19 mouse cellular contexts compared by ENCODE assay signal in the genomic region with DNA sequence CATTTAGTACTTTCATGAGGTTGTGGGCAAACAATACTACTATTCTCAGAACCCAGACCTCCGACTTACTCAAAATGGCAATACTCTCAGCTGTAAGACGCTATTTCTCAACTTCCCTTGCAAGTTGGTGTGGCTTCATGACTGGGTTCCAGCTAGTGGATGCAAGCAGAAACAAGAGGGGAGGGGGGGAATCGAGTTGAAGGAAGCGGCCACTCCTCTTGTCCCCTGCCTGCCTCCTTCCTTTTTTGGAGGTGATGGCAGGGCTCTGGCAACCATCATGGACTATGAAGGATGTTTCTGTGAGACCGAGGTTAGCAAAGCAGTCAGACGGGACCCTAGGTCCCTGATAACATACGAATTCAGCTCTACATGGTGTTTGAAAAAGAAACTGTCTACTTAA.
A peak's percentile ranks its signal among the peaks of the same experiment; 100 is the strongest.
DNase-seq lines count a peak whose midpoint lies in the region; ATAC-seq lines count a peak whose summit lies in the region.
"Had no signal": no experiment of that assay in that cellular context is flagged by ENCODE, and none has a peak within 500 bp of the region (broad histone marks: within the 10 kb centered on the region; RNA-seq: fewer than 3 reads in every experiment).

No protein-coding gene starts in this region.

- peak; percentile 74 for ATAC-seq in heart, embryonic 16.5 days (replicated peaks; ENCODE audit: extremely low read depth, insufficient read depth, low FRiP score)
- peak; percentile 72 for ATAC-seq in common myeloid progenitor, adult 5-6 weeks (replicated peaks; ENCODE audit: low read depth, poor library complexity, severe bottlenecking)
- ATAC-seq in limb, embryonic 13.5 days (ENCODE audit: low FRiP score, low read depth), result no peak
- peak; percentile 90 for ATAC-seq in megakaryocyte, adult 5-6 weeks (ENCODE audit: poor library complexity, severe bottlenecking)
- no peak for ATAC-seq in frontal cortex, adult (ENCODE audit: low TSS enrichment)
- ATAC-seq: intestine, postnatal 0 days; liver, embryonic 12.5 days had no signal

- no peak overlapping the region for H3K4me3 ChIP-seq in heart, embryonic 16.5 days (ENCODE audit: low read length)
- no peak overlapping the region for H3K4me3 ChIP-seq in limb, embryonic 13.5 days
- H3K4me3 ChIP-seq: embryonic facial prominence, embryonic 13.5 days; liver, embryonic 12.5 days; midbrain, embryonic 12.5 days had no signal

- peak overlapping the region; percentile 32 for H3K4me2 ChIP-seq in heart, embryonic 16.5 days (ENCODE audit: low read depth, low read length)
- H3K4me2 ChIP-seq in limb, embryonic 13.5 days (replicated peaks), result 0 out of 2 replicates have a peak overlapping the region, but pooled peaks have one; percentile 11
- H3K4me2 ChIP-seq: embryonic facial prominence, embryonic 13.5 days; hindbrain, embryonic 14.5 days; liver, embryonic 12.5 days; midbrain, embryonic 12.5 days had no signal

- H3K9me3 ChIP-seq in heart, embryonic 16.5 days (replicated peaks; ENCODE audit: control insufficient read depth, low read length), result peaks cover 3% of the 10 kb centered on the region; the same call in 1 of the 2 replicates
- no peaks in the 10 kb centered on the region for H3K9me3 ChIP-seq in limb, embryonic 13.5 days
- H3K9me3 ChIP-seq: embryonic facial prominence, embryonic 13.5 days; G1E; liver, embryonic 12.5 days; midbrain, embryonic 12.5 days had no signal

- H3K36me3 ChIP-seq in heart, embryonic 16.5 days (ENCODE audit: control insufficient read depth, insufficient read depth), result no peaks in the 10 kb centered on the region
- H3K36me3 ChIP-seq in limb, embryonic 13.5 days, result no peaks in the 10 kb centered on the region
- H3K36me3 ChIP-seq: embryonic facial prominence, embryonic 13.5 days; G1E; liver, embryonic 12.5 days; midbrain, embryonic 12.5 days had no signal

- no peak for DNase-seq in heart, adult 11 months
- no peak for DNase-seq in urinary bladder, postnatal 36 days (ENCODE audit: low spot score in 2 of 2)
- DNase-seq: adrenal gland, adult 8-10 months; cerebellum, adult 2 months; gastrocnemius, postnatal 36 days; kidney, postnatal 10 days; layer of hippocampus, adult 9-11 months; thymus, adult 18-20 months had no signal

- no peaks in the 10 kb centered on the region for H3K27me3 ChIP-seq in heart, embryonic 16.5 days (ENCODE audit: control insufficient read depth, insufficient read depth, low read length)
- no peaks in the 10 kb centered on the region for H3K27me3 ChIP-seq in limb, embryonic 13.5 days
- H3K27me3 ChIP-seq: embryonic facial prominence, embryonic 13.5 days; liver, embryonic 12.5 days; midbrain, embryonic 12.5 days had no signal

- 26% methylated on average over 7 of the region's 7 CpGs for WGBS in heart, embryonic 16.5 days
- 50% methylated on average over 7 of the region's 7 CpGs for WGBS in limb, embryonic 13.5 days

- H3K9ac ChIP-seq in heart, embryonic 16.5 days (ENCODE audit: low read length), result no peak overlapping the region
- H3K9ac ChIP-seq in limb, embryonic 13.5 days, result no peak overlapping the region
- H3K9ac ChIP-seq: embryonic facial prominence, embryonic 13.5 days; hindbrain, embryonic 14.5 days; liver, embryonic 12.5 days; midbrain, embryonic 12.5 days had no signal

- H3K4me1 ChIP-seq in heart, embryonic 16.5 days (ENCODE audit: control insufficient read depth, insufficient read depth, low read length), result peaks cover 15% of the 10 kb centered on the region
- peaks cover 35% of the 10 kb centered on the region for H3K4me1 ChIP-seq in limb, embryonic 13.5 days

- peak overlapping the region; percentile 69 for H3K27ac ChIP-seq in heart, embryonic 16.5 days (ENCODE audit: low read length)
- no peak overlapping the region for H3K27ac ChIP-seq in limb, embryonic 13.5 days
- H3K27ac ChIP-seq: embryonic facial prominence, embryonic 13.5 days; hindbrain, embryonic 14.5 days; liver, embryonic 12.5 days; midbrain, embryonic 12.5 days had no signal

Comparison
In these comparisons a context has a peak if more than half of its experiments do, and no peak if none do; other contexts are left out.
1. ATAC-seq: peak in heart, embryonic 16.5 days (single experiment), common myeloid progenitor, adult 5-6 weeks (single experiment) and megakaryocyte, adult 5-6 weeks (single experiment); none in limb, embryonic 13.5 days (single experiment) and frontal cortex, adult (single experiment).